Mouse (Mus musculus) small intestine, adult 2 months (tissue): Measurements from ENCODE around the gene Cuedc1.

Source experiments
- CTCF ChIP-seq: fragments of 200-500 bp; IDR thresholded peaks from 2 replicates; pipeline ENCODE4 v1.5.1; 2012; ENCODE audit warnings: low read depth, mild to moderate bottlenecking, control low read depth, inconsistent platforms, low read length, moderate library complexity, mixed read lengths; ENCODE audit not compliant: insufficient replicate concordance, insufficient read length; ENCODE audit errors: extremely low read depth
- POLR2A ChIP-seq: fragments of 200-500 bp; IDR thresholded peaks from 2 replicates; pipeline ENCODE4 v1.6.1; 2012; ENCODE audit warnings: low read depth, mild to moderate bottlenecking, control low read depth, inconsistent platforms, low read length, moderate library complexity

GRCm38 (mm10) chr11:88103214-88103941, 5.5 kb downstream of the Cuedc1 start:
- TF ChIP-seq CTCF (no peak), POLR2A (no peak)
